Mouse (Mus musculus) ES-Bruce4 (cell line): ENCODE data around the gene Tmem201.

ENCODE experiments used
- CTCF ChIP-seq: IDR thresholded peaks from one replicate; pipeline ENCODE4 v1.8.1; 2011; ENCODE audit warnings: low read depth, low read length
- POLR2A ChIP-seq: IDR thresholded peaks from one replicate; pipeline ENCODE4 v1.8.1; 2011; ENCODE audit warnings: low read length; ENCODE audit not compliant: insufficient read depth

- TF ChIP-seq POLR2A: no peak
- no peak for TF ChIP-seq CTCF
These were observed 49.0 kb downstream of the Tmem201 start for GRCm38 (mm10) chr4:149688861-149689260.
